Mouse (Mus musculus) cerebellum, postnatal 25 days (tissue): Measurements from ENCODE around the gene Creb5.

Source experiments
- DNase-seq, 2 experiments: peaks; one replicate each; pipeline ENCODE4 v3.0.0; 2021; ENCODE audit warnings: mixed read lengths in 2 of 2

The Creb5 gene

GRCm38 (mm10) chr6:53716013-53716412, 428.9 kb downstream of the Creb5 start:
- DNase-seq = no peak

- no peak for DNase-seq
Measured at GRCm38 (mm10) chr6:53720009-53720408, 432.9 kb downstream of the Creb5 start.

GRCm38 (mm10) chr6:53721595-53721994, 434.5 kb downstream of the Creb5 start:
- peak; percentile 86 to 91 for DNase-seq

GRCm38 (mm10) chr6:53722694-53723093, 435.6 kb downstream of the Creb5 start:
- no peak for DNase-seq

GRCm38 (mm10) chr6:53730487-53730886, 443.4 kb downstream of the Creb5 start:
- DNase-seq = no peak

GRCm38 (mm10) chr6:53730996-53731485, 444.0 kb downstream of the Creb5 start:
- DNase-seq = no peak

GRCm38 (mm10) chr6:53733546-53733945, 446.5 kb downstream of the Creb5 start:
- no peak for DNase-seq

GRCm38 (mm10) chr6:53733999-53734398, 446.9 kb downstream of the Creb5 start:
- no peak for DNase-seq

GRCm38 (mm10) chr6:53735696-53736095, 448.6 kb downstream of the Creb5 start:
- DNase-seq = no peak

- DNase-seq = no peak
Measured at GRCm38 (mm10) chr6:53738206-53738605, 451.1 kb downstream of the Creb5 start.

GRCm38 (mm10) chr6:53741222-53741621, 454.2 kb downstream of the Creb5 start:
- DNase-seq = no peak
